Mouse (Mus musculus): ENCODE measurements around the gene Pde4d.
A peak's percentile ranks its signal among the peaks of the same experiment; 100 is the strongest.
"Not testable (repeated sequence)": the region's sequence is repeated elsewhere in the genome, so short reads cannot be mapped to it uniquely, and the experiment has no call there.

Pde4d gene

DNA sequence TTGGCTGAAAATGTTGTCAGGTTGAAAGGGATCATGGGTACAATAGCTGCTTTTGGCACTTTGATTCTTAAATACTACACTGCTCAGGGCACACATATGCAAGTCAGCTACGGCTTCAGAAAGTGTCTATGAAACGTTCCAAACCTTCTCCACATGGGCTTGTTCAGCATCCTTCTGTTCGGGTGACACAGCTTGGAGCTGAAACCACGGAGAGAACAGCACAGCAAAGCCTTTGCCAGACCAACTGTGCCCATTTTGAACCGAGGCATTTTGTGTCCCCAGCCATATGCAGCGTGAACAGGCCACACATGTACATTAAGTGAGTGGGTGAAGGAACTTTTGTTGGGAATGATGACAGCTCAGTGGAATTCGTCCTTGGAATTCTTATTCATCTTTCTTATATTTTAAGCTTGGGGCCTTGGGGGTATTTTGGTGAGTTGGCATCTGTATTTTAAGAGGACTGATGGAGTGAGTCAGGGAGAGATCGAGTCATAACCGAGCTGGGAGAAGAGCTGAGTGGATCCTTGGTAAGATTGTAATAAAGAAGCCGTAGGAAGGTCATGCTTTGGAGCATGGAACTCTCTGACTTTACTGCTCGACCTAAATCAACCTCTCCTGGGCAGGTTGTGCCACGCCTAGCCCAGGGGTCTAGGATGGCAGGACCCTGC, 243.3 kb downstream of the Pde4d start:
- no peak for DNase-seq (ENCODE audit: low spot score in 2 of 2)

DNA sequence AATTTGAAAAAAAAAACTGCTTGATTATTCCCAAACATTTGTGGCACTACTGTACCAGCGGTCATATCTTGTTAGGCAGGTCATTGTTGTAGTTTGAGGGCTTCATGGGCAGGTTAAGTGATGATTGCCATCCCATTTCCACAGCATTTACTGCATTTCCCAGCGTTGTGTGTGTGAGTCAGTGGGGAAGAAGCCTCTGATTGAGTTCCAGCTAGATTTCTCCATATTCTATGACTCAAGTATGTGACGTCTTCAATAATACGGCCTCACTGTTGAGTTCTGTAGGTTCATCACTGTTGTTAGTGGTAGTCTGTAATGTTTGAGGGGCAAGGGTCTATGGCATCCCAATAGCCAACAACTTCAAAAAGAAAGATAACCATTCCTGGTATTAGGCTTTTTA, 255.7 kb downstream of the Pde4d start:
- no peak for DNase-seq (ENCODE audit: low spot score in 2 of 2)

DNA sequence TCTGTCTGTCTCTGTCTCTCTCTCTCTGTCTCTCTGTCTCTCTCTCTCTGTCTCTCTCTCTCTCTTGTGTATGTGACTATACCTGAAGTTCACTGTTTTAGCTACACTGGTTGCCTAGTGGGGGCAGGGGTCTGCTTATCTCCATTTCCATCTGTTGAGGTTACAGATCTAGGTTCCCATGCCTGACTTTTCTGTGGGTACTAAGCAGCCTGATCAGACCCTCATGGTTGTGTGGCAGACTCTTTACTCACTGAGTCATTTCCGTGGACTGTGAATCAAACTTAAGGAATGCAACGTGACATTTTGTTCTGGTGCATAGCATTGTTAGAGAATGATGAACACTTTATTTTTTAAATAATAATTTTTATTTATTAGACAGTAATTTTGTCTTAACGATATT, 264.3 kb downstream of the Pde4d start:
- no peak for DNase-seq (ENCODE audit: low spot score in 2 of 2)

DNA sequence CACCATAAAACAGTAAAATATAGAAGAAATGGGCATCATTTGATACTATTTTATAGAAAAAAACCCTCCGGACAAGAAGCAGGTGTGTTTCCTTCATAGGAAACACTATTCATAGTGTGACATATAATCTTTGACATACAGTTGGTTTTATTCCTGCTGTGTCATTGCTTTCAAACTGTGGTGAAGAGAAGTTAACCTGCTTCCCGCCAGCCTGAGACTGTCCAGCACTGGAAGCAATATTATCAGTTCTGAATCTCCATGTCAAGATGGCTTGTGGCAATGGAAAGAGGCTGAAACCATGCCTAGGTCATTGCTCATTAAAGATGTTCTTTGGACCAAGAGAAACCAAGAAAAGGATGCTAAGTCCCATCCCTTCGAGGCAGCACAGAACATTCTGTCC, 265.3 kb downstream of the Pde4d start:
- DNase-seq (ENCODE audit: low spot score in 2 of 2) = no peak

DNA sequence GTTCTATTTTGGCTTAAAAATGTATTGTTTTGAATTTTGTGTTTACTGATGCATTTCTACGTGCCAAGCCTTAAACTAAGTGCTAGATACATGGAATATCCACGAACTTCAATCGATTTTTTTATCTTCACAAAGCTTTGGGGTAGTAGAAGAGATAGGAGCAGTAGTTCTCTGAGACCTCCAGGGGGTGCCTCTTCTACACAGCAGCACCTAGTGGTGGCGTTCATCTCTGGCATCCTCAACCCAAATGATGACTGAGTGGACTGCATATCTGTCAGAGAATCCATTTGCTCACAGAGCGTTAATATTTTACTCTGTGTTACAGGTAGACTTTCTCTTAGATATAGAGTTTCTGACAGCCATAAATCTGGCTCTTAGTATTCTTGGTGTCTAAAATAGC, 272.5 kb downstream of the Pde4d start:
- no peak for DNase-seq (ENCODE audit: low spot score in 2 of 2)

DNA sequence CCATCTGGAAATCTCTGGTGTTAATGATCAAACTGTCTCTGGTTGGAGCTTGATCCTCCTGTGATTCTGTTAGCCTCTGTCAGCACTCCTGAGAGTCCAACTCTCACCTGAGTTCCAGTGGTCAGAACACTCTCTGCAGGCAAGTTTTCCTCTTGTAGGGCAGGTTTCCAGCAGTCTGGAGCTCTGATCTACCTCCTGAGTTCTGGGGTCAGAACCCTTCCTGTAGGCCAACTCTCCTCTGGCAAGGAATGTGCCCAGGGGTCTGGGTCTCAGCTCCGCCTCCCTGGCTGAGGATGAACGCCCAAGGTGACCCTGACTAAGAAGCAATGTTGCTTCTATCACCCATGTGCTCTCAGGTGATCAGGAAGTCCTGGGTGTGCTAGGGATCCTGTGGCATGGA, 284.6 kb downstream of the Pde4d start:
- not testable (repeated sequence) for DNase-seq (ENCODE audit: low spot score in 2 of 2)

DNA sequence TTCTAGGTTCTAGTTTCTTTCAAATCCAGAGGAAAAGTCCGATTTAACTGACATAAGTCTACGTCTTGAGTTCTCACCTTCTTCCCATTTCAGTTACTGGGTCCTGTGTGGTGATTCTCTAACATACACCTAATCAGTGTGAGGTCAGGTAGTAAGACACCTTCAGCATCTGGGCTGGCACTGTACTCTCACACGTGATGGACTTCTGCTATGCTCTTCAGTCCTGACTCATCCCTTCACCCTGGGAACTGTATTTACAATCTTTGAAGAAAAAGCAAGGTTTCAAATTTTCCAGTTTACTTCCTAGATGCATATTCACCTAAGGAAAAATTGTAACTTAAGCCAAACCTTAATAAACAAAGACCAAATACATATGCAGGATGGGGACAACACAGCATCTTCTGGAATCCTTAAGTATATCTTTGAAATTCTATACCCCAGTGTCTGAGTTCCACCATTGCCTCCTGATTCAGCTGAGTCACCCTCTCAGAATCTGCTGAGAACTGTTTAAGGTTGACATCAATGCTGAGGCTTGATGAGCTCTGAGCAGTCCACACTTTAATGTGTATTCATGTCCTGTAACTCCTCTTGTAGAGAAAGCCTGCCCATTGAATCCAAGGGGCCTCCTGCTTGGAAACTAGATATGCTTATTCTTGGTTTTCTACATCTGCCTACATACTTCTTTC, 301.6 kb downstream of the Pde4d start:
- DNase-seq (ENCODE audit: low spot score in 2 of 2) = no peak

DNA sequence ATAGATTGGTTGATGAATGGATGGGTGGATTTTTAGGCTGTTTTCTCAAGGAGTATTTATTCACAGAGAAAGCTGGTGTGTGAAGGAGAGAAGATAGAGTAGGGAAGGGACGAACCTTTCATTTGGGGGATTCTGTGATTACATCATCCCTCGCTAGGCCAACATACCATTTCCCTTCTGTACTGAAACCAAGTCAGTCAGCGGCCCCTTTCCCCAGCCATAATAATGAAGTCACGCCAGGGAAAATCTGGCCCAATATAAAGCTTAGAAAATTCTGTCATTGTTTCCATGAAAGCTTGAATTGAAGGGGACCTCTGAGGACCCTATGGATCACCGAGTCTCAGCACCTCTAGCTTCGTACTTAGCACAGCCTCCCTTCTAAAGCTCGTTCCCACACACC, 307.7 kb downstream of the Pde4d start:
- DNase-seq (ENCODE audit: low spot score in 2 of 2) = no peak

DNA sequence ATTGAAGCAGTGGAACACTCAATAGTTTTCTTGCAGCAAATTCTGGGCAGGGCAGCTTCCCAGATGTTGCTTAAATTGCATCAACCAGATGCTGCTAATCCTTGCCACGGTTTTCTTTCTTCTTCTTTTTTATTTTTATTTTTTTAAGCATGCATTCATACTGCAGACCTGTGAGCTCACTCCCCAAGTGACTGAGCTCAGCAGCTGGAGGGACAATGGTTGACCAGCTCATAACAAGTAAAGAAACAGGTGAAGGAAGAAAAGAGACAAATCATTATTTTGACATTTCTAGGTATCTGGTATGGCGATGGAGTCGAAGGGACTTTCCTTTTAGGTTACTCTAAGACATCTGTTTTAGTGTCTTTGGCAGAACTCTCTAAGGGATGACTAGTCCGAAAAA, 308.6 kb downstream of the Pde4d start:
- no peak for DNase-seq (ENCODE audit: low spot score in 2 of 2)

DNA sequence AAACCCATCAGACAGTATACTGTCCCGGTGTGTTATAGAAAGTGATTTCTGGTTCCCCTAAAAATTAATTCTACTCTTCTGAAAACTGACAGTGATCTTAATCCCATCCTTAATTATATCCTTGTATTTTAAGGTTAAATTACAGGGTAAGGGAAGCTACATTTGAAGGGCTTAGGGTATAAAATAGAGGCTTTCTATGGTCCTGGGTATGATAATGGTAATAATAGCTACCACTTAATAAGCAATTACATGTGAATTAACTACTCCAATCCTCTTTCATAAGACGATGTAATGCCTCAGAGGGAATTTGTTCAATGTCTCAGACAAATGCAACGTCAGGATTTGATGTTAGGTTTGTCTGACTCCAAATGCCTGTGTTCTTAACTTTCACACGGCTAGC, 309.4 kb downstream of the Pde4d start:
- no peak for DNase-seq (ENCODE audit: low spot score in 2 of 2)

DNA sequence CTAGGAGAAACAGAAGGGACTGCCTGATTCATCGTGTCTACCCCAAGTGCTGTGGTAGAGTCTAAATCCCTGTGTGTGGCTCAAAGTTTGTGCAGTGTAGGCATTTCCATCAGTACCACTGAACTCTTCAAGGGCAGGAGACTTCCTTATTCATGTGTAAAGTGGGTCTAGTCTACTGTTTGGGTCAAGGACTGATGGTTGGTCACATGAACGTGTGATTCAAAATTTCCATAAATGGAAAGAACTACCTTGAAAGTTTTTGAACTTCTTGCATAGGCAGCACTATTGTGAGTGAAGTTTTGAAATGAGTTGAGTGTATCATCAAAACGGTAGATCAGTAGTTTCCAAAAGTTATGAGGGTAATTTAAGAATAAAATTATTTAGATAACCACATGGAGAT, 313.5 kb downstream of the Pde4d start:
- no peak for DNase-seq (ENCODE audit: low spot score in 2 of 2)

DNA sequence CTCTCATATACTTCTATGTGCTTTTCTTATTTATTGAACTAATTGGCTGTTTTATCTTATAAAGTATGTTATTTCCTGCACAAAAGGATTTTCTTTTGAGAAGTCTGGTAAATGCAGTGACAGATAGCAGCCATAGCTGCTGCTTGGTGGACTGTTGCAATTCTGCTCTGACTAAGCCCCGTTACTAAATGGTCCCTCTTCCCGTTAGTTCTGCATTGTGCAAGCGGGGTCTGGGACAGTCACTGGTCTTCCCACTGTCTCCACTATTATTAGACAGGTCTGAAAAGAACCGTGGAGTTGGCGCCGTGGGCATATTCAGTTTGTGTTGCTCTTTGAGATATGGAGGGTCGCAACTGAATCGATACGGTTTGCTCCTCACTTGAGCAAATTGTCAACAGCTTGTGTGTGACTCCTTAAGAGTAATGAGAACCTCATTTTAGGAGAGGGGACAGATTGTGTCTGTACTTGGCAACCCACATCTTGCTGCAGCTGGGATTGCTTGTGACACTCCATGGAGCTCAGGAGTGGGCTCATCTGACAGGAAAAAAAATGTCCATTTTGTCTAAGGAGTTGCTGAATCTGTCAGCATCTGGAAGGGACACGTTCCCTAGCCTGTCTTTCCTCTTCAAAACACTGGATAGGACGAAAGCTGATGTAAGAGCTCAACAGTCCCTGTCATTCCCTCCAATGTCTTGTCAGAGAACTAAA, 316.4 kb downstream of the Pde4d start:
- DNase-seq (ENCODE audit: low spot score in 2 of 2) = no peak

DNA sequence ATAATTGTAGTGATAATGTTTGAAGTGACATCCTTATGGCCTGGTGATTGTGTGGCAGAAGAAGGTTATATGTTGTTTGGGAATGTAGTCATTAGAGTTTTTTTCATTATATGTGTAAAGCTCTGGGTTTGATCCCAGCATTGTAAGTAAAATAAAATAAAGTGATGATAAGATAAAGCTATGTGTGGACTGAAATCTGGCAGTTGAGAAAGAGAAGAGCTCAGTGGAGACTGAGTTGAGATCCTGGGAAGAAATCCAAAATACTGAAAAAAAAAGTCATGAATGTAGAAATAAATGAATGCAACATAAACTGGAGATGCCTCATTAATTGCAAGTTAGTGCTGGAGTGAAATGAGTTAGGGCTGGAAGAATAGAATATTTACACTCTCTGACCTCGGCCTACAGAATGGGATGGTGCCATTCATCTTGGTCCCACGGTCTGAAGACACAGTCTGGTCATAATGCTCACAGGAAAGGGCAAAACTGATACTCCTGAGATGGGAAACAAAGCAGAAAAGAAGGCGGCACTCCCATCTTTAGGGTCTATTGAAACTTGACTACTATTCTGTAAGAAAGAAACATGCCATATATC, 319.8 kb downstream of the Pde4d start:
- no peak for DNase-seq (ENCODE audit: low spot score in 2 of 2)

DNA sequence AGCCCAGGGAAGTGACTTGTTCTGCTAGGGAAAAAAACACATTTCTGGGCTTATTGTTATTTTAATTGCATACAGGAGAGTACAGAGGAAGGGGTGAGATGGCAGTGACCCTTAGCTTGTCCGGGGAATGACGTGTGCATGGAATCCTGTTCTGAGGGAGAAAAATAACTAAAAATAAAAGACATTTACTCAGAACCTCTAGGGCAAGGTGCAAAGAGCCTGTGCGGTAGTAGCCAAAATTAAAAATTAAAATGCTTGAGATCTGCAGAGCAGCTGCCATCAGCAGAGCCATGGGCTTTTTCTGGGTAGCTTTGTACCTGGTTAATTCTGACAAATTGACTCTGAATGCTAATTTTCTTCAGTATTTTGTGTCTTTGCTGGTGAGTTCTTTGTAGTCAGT, 322.6 kb downstream of the Pde4d start:
- no peak for DNase-seq (ENCODE audit: low spot score in 2 of 2)

DNA sequence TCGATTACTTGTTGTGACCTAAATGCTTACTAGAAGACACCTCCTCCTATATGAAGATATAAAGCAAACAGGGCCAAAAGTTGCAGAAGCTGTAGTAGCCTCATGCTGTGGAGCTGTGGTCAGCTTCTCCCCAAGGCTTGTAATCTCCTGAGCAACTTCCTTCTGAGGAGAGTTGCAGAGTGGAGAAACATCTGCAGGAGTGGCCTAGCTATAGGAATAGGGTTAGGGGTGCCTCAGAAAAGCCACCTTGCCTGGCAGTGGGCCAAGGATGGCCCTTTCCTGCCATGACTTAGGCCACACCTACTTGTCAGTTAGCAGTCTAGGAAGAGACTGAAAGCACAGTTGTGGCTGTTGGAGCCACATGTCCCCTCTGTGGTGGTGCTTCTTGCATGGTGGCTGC, 325.2 kb downstream of the Pde4d start:
- no peak for DNase-seq (ENCODE audit: low spot score in 2 of 2)

DNA sequence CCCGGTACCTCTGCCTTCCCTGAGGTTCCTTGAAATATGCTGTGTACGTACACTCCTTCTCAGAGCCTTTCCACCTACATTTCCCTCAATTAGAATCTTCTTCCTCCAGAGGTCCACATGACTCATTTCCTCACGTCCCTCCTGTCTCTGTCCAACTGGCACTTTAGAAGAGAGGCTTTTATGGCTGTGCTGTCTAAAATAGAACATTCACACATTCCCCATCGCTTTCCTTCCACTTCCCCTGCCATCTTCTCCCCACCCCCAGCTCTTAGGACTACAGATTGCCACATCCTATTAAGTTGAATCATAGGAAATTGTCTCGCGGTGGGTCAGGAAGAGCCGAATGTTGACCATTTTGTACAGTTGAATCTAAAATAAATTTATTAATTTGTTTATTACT, 326.1 kb downstream of the Pde4d start:
- no peak for DNase-seq (ENCODE audit: low spot score in 2 of 2)

DNA sequence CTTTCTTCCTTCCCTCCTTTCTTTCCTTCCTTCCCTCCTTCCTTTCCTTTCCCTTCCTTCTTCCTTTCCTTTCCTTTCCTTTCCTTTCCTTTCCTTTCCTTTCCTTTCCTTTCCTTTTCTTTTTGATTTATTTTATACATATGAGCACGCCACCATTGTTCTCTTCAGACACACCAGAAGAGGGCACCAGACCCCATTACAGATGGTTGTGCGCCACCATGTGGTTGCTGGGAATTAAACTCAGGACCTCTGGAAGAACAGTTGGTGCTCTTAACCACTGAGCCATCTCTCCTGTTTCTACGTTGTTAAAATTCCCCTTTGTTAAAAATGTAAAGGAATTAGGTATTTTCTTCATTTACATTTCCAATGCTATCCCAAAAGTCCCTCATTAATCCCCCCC, 347.9 kb downstream of the Pde4d start:
- DNase-seq (ENCODE audit: low spot score in 2 of 2) = not testable (repeated sequence)

DNA sequence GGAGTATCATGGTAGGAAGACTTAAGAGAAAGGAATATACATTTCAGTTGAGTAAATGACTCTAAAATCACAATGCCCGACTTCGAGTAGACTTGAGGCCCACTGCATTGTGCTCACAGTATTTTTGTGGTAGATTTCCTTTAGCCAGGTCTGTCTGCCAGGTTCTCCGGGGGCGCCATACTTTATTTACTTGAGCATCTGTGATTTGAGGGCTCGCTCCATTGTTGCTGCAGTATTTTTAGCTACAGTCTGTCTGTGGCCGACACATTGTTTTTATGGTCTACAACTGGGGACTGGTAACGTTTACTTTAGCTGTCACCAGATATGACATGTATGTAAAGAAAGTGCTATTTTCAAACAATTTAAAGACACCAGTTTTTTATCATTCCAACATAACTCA, 359.4 kb downstream of the Pde4d start:
- DNase-seq (ENCODE audit: low spot score in 2 of 2) = no peak

DNA sequence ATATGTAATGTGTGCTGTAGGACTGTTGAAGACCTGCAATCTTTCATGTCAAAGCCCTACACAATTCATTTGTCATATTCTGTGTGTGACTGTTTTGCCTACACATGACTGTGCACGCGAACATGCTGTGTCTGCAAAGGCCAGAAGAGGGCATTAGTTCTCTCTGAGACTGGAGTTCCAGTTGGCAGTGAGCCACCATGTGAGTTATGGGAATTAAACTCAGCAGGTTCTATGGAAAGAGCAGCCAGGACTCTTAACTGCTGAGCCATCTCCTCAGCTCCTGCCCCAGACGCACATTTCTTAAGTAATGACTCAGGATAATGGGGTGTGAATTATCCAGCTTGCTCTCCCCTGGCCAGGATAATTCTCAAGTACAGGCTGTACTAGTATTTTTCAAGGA, 363.2 kb downstream of the Pde4d start:
- peak; percentile 1 to 11 for DNase-seq (ENCODE audit: low spot score in 2 of 2)

DNA sequence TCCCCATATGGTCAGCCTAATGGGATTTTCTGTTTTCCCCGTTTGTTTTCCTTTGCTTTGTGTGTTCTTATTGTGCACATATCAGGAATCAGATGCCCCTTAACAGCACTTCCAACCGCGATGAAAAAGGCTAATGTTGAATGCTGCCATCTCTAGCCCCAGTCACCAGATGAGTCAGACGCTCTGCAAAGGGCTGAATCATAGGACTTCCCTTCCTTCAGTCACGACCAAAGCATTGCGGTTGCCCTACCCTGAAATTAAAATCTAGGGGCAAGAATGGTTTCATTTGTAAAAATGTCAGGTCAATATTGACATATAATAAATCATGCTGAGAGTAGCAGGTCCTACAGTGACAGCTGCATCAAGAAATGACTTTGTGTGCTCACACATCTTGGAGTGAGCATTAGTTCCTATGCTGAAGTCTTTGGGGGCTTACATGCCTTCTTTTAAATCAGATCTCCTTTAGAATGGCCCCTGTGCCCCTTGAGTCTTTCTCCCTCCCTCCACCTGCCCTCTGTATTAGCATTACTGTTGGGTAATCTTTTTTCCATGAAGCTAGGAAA, 370.2 kb downstream of the Pde4d start:
- DNase-seq (ENCODE audit: low spot score in 2 of 2) = peak in 1 of 2 experiments; percentile 39

DNA sequence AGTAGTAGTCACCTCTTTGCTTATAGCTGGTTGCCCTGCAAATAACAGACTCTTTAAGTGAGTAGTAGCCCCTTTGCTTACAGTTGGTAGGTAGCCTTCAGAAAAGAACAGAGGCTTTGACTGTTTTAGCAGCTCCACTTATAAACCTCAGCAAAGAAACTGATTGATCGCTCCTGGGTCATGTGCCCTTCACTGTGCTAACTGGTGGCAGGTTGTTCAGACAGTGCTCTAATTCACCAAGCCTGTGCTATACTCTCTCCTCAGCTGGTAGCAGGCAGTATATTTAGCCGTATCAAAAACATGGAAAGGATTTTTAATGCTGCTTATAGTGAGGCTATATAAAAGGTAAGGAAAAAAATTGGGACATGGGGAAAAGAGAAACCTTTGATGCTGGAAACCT, 370.7 kb downstream of the Pde4d start:
- no peak for DNase-seq (ENCODE audit: low spot score in 2 of 2)

DNA sequence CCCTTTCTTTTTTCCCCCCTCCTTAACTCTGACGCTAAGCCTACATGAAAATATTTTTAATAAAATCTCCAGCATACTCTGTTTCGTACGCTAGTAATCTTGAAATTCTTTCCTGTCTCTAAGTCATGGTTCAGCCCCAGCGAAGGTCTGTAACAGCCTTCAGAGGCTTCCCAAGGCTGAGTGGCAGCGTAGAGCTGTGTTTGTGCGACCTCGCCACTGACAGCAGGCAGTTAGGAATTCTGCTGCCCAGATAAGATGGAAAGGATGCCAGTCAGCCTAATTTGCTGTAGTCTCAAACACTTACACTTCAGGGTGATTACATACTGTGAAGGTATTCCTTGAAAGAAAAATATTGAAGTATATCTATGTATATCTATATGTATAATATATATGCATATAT, 371.5 kb downstream of the Pde4d start:
- DNase-seq (ENCODE audit: low spot score in 2 of 2) = no peak

Data from urinary bladder, adult 18-20 months (tissue).